Mouse (Mus musculus) liver, embryonic 16.5 days (tissue): ENCODE results near the gene Akr1a1. TPM values are rescaled to one million over a fixed set of nuclear protein-coding genes. Genes with fewer than 3 reads are reported as not detected.
A peak's percentile ranks its signal among the peaks of the same experiment; 100 is the strongest.
"Not testable (repeated sequence)": the region's sequence is repeated elsewhere in the genome, so short reads cannot be mapped to it uniquely, and the experiment has no call there.

Experiments
- ATAC-seq: fragments of 200-750 bp; cut with Nextera tagmentation; 2 replicates; pipeline ENCODE4 v1.8.0; 2017; ENCODE audit warnings: low read depth, mild to moderate bottlenecking, moderate number of reproducible peaks, moderate library complexity
- H3K27ac ChIP-seq: fragments of 300-500 bp; sonication (generic); 2 replicates; pipeline ENCODE4 v1.5.1; 2014; ENCODE audit warnings: mild to moderate bottlenecking, low read length
- H3K27me3 ChIP-seq: fragments of 300-500 bp; sonication (generic); 2 replicates; pipeline ENCODE4 v1.6.1; 2014; ENCODE audit warnings: low read depth, low read length, mixed read lengths; ENCODE audit not compliant: control insufficient read depth, insufficient read depth
- H3K36me3 ChIP-seq: fragments of 300-500 bp; sonication (generic); 2 replicates; pipeline ENCODE4 v1.6.1; 2014; ENCODE audit warnings: mild to moderate bottlenecking; ENCODE audit not compliant: control insufficient read depth, insufficient read depth
- H3K4me1 ChIP-seq: fragments of 300-500 bp; sonication (generic); 2 replicates; pipeline ENCODE4 v1.6.1; 2014; ENCODE audit warnings: low read depth, low read length, mixed read lengths; ENCODE audit not compliant: control insufficient read depth
- H3K4me2 ChIP-seq: fragments of 300-500 bp; sonication (generic); 2 replicates; pipeline ENCODE4 v1.6.1; 2014; ENCODE audit warnings: low read depth, low read length, mixed read lengths
- H3K4me3 ChIP-seq: fragments of 300-500 bp; sonication (generic); 2 replicates; pipeline ENCODE4 v1.5.1; 2014; ENCODE audit warnings: low read depth, mild to moderate bottlenecking, low read length
- H3K9ac ChIP-seq: fragments of 300-500 bp; sonication (generic); 2 replicates; pipeline ENCODE4 v1.6.1; 2014; ENCODE audit warnings: low read depth, low read length
- H3K9me3 ChIP-seq: fragments of 300-500 bp; sonication (generic); replicated peaks from 2 replicates; pipeline ENCODE4 v1.6.1; 2016; ENCODE audit warnings: low read length; ENCODE audit not compliant: control insufficient read depth
- WGBS: fragments of 180-500 bp; shearing (Covaris S2); extraction: QIAGEN DNeasy Blood & Tissue Kit; methylation state at CpG from one replicate; pipeline ENCODE4 v1.1.7; 2014; ENCODE audit not compliant: insufficient replicate concordance; 5-methylcytosine and 5-hydroxymethylcytosine counted together
- polyA plus RNA-seq: library from polyadenylated mRNA; unstranded; fragments of >200 nt; fragmentation: Nextera tagmentation; extraction: Ambion mirVana; gene quantifications from 2 replicates; pipeline ENCODE4 v1.2.1, GENCODE M21; 2015

Gene Akr1a1
- polyA plus RNA-seq, 1 experiment from 2014 or later: 297 TPM

GRCm38 (mm10) chr4:116684665-116685064 lies 33.2 kb upstream of the Akr1a1 start:
- H3K27ac ChIP-seq: peak overlapping the region; percentile 91
- peak overlapping the region; percentile 77 for H3K4me3 ChIP-seq

DNA sequence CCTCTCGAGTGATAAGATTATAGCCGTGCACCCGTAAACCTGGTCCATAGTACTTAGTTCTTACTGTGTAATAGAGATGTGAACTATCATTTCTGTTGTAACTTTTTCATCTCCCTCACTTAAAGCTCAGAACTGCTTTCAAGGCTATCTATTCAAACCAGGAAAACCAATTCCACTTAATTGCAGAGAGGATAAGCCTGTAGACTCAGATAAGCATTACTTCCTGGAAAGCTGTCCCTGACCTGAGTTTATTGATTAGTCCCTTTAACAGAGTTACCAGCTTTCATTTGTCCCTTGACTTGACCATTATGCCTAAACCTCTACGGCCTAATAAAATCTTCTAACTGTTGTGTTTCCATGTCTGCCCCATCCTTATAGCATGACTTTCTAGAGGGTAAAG lies 32.5 kb upstream of the Akr1a1 start:
- H3K9me3 ChIP-seq: no peaks in the 10 kb centered on the region
- H3K27ac ChIP-seq: no peak overlapping the region
- 14% methylated on average over 4 of the region's 4 CpGs for WGBS
- H3K4me1 ChIP-seq: peaks cover 35% of the 10 kb centered on the region
- no peak for ATAC-seq
- no peaks in the 10 kb centered on the region; the same call in 1 of the 2 replicates for H3K36me3 ChIP-seq
- H3K4me3 ChIP-seq: no peak overlapping the region
- peak overlapping the region; percentile 9; the same call in 1 of the 2 replicates for H3K4me2 ChIP-seq
- H3K9ac ChIP-seq: no peak overlapping the region
- H3K27me3 ChIP-seq: no peaks in the 10 kb centered on the region

More at GRCm38 (mm10) chr4:116684665-116685064, 33.2 kb upstream of the Akr1a1 start:
- Histone ChIP-seq H3K36me3 (no peaks in the 10 kb centered on the region; the same call in 1 of the 2 replicates), H3K4me1 (peaks cover 37% of the 10 kb centered on the region), H3K27me3 (no peaks in the 10 kb centered on the region), H3K4me2 (peak overlapping the region; percentile 88), H3K9me3 (no peaks in the 10 kb centered on the region), H3K9ac (no peak overlapping the region)
- ATAC-seq: no peak
- 72% methylated on average over 2 of the region's 2 CpGs for WGBS

DNA sequence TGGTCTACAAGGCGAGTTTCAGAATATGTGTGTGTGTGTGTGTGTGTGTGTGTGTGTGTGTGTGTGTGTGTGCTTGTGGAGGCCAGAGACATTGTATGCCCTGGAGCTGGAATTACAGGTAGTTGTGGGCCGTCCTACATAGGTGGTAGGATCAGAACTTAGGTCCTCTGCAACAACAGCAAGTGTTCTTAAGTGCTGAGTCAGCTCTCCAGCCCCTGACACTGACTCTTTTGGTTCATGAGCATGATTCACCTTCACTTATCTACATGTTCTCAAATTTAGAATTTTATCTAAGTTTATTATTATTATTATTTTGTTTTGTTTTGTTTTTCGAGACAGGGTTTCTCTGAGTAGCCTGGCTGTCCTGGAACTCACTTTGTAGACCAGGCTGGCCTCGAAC lies 29.0 kb upstream of the Akr1a1 start:
- not testable (repeated sequence) for H3K4me3 ChIP-seq, ATAC-seq, H3K9ac ChIP-seq, H3K9me3 ChIP-seq, H3K27ac ChIP-seq, H3K27me3 ChIP-seq, H3K4me2 ChIP-seq, H3K36me3 ChIP-seq
- 70% methylated on average over 4 of the region's 4 CpGs for WGBS
- H3K4me1 ChIP-seq: peaks cover 19% of the 10 kb centered on the region

- Histone ChIP-seq H3K9me3 (no peaks in the 10 kb centered on the region), H3K27me3 (no peaks in the 10 kb centered on the region), H3K27ac (no peak overlapping the region), H3K36me3 (no peaks in the 10 kb centered on the region), H3K4me2 (no peak overlapping the region), H3K4me1 (peaks cover 7% of the 10 kb centered on the region), H3K4me3 (no peak overlapping the region), H3K9ac (no peak overlapping the region)
- WGBS: 57% methylated on average over 5 of the region's 5 CpGs
- no peak for ATAC-seq
These were observed 27.7 kb upstream of the Akr1a1 start for GRCm38 (mm10) chr4:116679141-116679540.

DNA sequence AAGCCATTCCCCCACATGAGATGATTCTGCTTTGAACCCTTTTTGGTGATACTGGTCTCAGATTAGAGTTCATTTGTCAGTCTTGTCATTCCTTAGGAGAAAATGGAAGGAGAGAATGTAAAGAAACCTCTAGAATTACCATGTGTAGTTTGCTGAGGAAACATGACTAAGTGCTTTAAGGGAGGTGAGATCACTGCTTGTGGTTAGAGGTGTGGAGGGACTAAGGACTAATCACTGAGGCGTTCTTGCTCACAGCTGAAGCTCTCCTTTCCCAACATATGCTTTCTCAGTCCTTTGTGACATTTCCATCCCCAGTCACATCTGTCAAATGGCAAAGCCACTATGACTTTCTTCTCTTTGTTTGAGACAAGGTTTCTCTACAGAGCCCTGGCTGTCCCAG lies 26.3 kb upstream of the Akr1a1 start:
- Histone ChIP-seq H3K27ac (no peak overlapping the region), H3K27me3 (no peaks in the 10 kb centered on the region), H3K36me3 (no peaks in the 10 kb centered on the region), H3K9ac (no peak overlapping the region), H3K4me3 (no peak overlapping the region), H3K9me3 (no peaks in the 10 kb centered on the region), H3K4me1 (peaks cover 8% of the 10 kb centered on the region), H3K4me2 (no peak overlapping the region)
- no peak for ATAC-seq
- 29% methylated on average over 1 of the region's 1 CpGs for WGBS

DNA sequence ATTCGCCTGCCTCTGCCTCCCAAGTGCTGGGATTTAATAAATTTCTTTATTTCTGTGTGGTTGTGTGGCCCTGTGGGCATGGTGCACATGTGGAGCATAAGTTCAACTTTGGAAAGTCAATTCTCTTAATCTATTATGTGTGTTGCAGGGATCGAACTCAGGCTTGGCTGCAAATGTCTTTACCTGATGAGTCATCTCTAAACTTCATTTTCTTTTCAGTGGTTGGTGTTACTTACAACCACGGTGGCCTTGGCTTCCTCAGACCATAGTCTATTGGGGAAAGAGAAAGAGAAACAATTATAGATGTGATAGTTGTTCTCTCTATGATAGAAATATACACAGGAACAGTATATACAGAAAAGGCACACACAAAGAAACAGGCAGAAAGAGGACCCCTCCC lies 24.5 kb upstream of the Akr1a1 start:
- H3K4me1 ChIP-seq: peaks cover 10% of the 10 kb centered on the region
- no peak overlapping the region for H3K9ac ChIP-seq
- H3K9me3 ChIP-seq: no peaks in the 10 kb centered on the region
- no peak overlapping the region for H3K4me2 ChIP-seq
- no peaks in the 10 kb centered on the region for H3K36me3 ChIP-seq
- no peaks in the 10 kb centered on the region for H3K27me3 ChIP-seq
- H3K4me3 ChIP-seq: no peak overlapping the region
- 61% methylated on average over 3 of the region's 3 CpGs for WGBS
- no peak for ATAC-seq
- H3K27ac ChIP-seq: no peak overlapping the region

DNA sequence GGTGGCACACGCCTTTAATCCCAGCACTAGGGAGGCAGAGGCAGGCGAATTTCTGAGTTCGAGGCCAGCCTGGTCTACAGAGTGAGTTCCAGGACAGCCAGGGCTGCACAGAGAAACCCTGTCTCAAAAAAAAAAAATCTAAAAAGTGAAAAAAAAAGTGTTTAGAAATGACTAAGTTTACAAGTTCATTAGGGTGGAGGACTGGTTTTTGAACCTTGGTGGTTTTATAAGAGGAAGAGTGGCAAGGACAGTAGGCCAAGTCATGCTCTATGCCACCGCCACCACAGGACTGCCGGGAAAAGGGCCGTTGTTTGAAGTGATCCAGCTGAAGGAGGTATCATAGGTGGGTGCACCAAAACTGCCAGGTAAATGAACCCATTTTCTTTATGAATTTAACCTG lies 23.3 kb upstream of the Akr1a1 start:
- not testable (repeated sequence) for ATAC-seq, H3K4me2 ChIP-seq, H3K27ac ChIP-seq, H3K4me3 ChIP-seq, H3K27me3 ChIP-seq, H3K4me1 ChIP-seq, H3K9me3 ChIP-seq, H3K9ac ChIP-seq, H3K36me3 ChIP-seq
- 69% methylated on average over 6 of the region's 6 CpGs for WGBS

- peak; percentile 92 for ATAC-seq
- H3K36me3 ChIP-seq: no peaks in the 10 kb centered on the region
- no peak overlapping the region for H3K9ac ChIP-seq
- peak overlapping the region; percentile 36 for H3K27ac ChIP-seq
- WGBS: 29% methylated on average over 2 of the region's 2 CpGs
- H3K4me2 ChIP-seq: no peak overlapping the region
- H3K9me3 ChIP-seq: no peaks in the 10 kb centered on the region
- H3K4me3 ChIP-seq: no peak overlapping the region
- H3K4me1 ChIP-seq: peaks cover 10% of the 10 kb centered on the region
- no peaks in the 10 kb centered on the region for H3K27me3 ChIP-seq
These were observed 21.3 kb upstream of the Akr1a1 start for GRCm38 (mm10) chr4:116672785-116673184.

DNA sequence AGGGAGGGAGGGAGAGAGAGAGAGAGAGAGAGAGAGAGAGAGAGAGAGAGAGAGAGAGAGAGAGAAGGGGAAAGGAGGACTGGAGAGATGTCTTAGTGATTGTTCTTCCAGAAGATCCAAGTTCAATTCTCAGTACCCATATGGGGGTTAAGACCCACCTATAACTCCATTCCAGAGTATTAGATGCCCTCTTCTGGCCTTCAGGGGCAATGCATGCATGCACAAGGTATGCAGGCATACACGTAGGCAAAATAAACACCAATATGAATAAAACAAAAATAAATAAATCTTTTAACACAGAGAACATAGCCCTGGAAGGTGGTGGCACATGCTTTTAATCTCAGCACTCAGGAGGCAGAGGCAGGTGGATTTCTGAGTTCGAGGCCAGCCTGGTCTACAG lies 17.8 kb upstream of the Akr1a1 start:
- Histone ChIP-seq H3K27me3 (no peaks in the 10 kb centered on the region), H3K9ac (no peak overlapping the region), H3K9me3 (no peaks in the 10 kb centered on the region), H3K4me3 (no peak overlapping the region), H3K36me3 (no peaks in the 10 kb centered on the region), H3K4me2 (no peak overlapping the region), H3K4me1 (peaks cover 10% of the 10 kb centered on the region), H3K27ac (no peak overlapping the region)
- WGBS: 39% methylated on average over 2 of the region's 2 CpGs
- ATAC-seq: no peak
